Mouse (Mus musculus): Measurements from ENCODE around the gene Dld.

The Dld gene

DNA sequence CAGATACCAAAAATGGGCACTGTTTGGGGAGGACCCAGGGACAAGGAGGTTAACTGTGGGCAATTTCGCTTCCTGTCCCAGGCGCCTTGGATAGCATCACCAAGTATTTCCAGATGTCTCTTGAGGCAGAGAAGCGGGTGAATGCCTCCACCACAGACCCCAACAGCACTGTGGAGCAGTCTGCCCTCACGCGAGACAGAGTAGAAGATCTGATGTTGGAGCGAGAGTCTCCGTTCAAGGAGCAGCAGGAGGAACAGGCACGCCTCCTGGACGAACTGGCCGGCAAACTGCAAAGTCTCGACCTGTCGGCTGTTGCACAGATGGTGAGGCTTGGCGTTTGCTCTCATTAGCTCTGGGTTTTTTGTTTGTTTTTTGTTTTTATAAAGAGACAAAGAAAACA lies 30.4 kb downstream of the Dld start:
- DNase-seq (ENCODE audit: low spot score), result no peak

DNA sequence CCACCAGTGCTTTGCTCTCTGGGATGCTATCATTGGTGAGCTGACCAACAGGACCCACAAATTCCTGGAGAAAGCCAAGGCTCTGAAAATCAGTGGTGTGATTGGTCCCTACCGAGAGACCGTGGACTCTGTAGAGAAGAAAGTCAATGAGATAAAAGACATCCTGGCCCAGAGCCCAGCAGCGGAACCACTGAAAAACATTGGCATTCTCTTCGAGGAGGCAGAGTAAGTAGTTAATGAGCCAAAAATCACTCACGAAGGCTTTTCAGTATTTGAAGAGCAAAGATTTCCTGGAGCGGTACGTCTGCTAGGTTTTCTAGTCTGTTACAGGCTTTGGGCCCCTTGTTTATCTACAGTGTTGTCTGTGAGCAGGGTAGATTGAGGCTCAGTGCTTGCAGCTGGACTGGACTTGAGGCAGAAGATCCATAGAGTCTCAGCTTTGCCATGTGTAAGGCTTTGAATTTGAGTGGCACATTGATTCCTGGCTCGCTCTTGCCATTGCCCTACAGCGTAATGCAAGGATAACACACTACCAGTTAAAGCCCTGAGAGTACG lies 32.8 kb downstream of the Dld start:
- no peak for DNase-seq (ENCODE audit: low spot score)

DNA sequence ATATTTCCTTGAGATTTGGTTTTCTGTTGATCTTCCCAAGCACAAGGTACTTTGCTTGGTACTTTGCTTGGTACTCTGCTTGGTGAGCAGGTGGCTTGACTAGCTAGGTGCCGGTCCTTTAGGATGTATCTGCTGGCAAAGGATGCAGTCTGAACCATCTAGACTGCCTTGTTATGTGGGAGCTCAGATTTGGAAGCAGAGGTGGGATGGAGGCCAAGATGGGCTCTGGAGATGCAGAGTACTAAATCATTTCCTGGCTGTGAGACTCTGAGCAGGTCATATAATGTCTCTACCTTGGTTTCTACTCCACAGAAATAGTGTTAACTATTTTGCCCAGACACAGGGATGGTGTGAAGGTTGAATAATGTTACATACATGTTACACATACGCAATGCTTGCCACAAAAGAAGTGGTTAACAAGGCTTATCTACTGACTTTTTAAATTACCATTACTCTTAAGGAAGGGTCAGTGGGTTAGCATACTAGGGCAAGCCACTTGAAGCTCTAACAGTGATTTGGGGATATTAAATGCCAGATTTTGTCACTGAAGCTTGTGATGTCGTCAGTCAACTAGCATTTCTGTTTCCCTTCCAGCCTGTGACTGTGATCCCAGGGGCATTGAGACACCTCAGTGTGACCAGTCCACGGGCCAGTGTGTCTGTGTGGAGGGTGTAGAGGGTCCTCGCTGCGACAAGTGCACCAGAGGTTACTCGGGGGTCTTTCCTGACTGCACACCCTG lies 33.4 kb downstream of the Dld start:
- DNase-seq (ENCODE audit: low spot score), result no peak

DNA sequence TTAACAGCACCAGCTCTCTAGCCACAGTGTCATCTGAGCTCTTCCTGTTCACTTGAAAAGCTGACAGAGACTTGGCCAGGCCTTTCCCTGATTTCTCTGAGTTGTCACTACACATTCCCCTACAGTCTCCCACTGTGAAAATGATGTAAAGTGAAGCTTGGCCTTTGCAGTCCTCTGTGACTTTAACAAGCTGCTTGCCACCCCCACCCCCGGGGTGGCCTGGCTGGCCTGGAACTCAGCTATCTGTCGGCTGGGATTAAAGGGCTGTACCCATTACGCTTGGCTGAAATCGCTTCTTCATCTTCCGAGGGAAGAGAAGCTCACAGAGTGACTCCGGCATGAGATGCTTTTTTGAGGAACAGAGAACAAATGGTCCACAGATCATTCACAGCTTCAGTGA lies 35.3 kb downstream of the Dld start:
- DNase-seq (ENCODE audit: low spot score), result no peak

DNA sequence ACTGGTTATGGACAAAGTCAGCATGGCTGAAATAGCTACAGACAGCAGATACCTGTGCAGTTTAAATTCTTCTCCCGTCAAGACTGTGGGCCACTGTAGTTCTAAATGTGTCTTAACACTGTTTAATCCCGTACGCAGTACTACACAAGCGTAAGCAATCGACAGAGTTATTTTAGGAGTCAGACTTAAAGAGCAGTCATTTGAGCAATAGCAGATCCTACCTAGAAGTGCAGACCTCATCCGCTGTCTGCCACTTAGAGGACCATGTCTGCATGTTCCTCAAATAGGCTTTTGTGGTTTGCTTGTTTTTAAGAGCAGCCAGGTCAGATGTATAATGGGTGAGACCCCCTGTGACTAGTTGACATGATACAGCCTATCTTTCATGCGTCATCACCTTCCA lies 36.9 kb downstream of the Dld start:
- no peak for DNase-seq (ENCODE audit: low spot score)

DNA sequence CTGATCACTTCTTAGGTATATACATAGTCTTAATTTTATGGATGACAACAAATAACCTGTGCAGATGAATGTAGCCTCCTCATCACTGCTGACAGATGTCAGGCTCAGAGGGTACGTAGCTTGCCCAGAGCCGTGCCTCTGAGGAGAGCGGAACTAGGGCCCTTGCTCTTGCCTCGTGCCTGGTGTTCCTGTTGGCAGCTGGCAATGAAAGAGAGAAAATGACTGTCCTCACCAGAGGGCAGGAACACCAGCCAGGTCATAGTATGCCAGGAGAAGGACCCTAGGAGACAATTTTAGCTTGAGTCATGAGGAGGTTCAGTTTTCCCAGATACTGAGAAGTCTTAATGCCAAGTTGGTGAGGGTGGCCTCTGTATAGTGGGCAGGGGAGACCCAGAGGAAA lies 38.1 kb downstream of the Dld start:
- no peak for DNase-seq (ENCODE audit: low spot score)

DNA sequence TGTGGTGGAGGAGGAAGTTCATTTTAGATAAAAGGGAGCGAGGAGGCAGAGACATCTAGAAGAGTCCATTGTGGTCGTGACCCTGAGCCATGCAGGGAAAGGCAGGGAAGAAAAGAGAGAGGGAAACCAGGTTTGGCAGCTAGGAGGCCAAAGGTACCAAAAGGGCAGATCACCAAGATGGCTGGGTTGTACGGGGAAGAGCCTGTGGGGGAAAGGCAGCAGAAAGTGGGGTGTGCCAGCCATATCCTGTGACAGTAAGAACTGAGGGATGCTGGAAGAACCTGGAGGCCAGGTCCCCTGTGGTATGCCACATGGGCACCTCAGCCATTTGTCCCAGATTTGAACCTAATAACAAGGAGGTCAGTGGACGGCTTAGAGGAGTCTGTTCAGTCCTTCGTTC lies 39.0 kb downstream of the Dld start:
- DNase-seq (ENCODE audit: low spot score), result no peak

DNA sequence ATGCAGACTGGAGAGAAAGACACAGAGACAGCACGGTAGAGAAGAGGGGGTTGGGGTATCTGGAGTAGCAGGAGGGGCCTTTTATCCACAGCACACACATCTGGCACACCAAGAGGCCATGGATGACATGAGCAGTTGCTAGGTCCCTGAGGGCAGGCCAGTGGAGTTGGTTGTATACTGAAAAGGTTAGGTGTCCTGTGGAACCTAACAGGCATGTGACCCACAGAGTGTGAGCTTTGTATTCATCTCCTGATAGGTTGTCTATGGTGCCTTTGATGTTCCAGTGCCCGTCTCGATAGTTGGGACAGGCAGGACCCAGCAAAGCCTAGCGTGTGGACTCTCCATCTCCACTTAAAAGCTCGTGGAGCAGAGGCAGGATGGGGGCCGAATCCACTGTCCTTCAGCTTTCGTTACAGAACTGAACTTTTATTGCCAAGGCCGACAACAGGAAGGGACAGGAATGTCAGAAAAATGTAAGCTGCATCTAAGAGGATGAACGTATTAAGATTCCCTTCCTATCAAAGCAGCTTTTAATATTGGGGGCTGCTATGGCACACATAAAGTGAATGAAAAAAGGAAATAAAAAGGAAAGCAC lies 39.5 kb downstream of the Dld start:
- DNase-seq (ENCODE audit: low spot score), result no peak

DNA sequence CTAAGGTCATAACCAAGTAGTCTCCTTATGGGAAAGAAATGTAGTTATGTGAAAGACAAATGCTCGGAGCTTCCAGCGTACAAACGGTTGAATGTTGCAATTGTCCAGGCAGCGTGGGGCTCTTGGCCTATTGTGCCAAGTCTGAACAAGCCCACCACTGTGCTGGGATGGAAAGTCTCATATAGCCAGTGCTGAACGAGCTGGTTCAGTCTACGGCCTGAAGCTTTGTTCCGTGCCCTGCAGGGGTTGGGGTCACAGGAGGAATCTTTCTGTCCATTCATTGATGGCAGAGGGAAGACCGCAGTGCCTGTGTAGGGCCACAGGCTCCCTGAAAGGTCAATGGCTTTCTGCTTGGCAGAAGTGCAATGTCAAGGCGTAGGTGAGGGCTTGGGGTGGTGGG lies 40.6 kb downstream of the Dld start:
- no peak for DNase-seq (ENCODE audit: low spot score)

DNA sequence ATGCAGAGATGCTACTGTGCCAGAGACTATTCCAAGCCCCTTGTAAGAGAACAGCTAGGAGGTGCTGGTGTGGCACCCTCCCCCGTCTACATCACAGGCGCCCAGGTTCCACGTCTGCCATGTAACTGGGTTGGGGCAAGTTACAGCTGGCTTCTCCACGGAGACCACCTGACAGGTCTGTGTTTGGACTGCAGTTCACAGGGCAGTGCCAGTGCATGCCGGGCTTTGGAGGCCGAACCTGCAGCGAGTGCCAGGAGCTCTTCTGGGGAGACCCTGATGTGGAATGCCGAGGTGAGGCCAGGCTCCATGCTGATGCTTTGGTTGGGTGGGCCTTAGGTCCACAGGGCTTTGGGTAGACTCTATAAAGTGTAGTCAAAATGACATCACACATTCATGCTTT lies 43.5 kb downstream of the Dld start:
- no peak for DNase-seq (ENCODE audit: low spot score)

DNA sequence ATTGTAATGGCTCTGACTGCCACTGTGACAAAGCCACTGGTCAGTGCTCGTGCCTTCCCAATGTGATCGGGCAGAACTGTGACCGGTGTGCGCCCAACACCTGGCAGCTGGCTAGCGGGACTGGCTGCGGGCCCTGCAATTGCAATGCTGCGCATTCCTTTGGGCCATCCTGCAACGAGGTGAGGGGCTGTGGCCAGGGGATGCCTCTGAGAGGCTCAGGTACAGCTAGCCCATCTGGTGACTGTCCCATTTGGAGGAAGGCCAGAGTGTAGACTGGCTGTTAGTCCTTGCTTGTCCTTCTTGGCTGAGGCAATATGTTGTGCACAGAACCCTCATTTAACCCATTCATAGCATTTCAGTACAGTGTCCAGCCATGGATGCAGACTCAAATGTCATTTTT lies 44.2 kb downstream of the Dld start:
- no peak for DNase-seq (ENCODE audit: low spot score)

DNA sequence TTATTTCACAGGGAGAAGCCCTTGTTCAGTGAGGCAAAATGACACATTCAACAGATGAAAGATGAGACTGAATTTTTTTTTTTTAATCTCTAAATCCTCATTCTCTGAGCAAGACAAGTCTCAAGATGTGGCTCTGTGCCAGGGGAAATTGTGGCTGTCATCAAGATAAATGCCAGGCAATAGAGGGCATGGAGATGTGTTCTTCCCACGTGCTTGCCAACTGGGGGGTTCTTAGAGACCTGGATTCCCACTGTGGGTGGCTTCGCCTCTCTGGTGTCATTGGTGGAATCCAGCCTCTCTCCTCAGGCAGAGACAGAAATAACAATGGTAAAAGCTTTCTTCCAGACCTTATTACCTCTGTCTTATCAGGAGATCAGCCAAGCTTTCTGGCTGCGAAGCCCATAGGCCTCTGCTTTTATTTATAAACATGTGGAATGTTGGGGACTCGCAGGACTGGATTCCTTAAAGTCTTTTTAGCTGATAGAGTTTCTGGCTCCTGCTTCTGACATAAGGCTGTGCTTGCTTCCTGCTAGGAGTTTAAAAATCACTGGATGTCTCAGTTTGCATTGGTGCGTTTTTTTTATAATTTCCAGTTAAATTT lies 45.1 kb downstream of the Dld start:
- no peak for DNase-seq (ENCODE audit: low spot score)

DNA sequence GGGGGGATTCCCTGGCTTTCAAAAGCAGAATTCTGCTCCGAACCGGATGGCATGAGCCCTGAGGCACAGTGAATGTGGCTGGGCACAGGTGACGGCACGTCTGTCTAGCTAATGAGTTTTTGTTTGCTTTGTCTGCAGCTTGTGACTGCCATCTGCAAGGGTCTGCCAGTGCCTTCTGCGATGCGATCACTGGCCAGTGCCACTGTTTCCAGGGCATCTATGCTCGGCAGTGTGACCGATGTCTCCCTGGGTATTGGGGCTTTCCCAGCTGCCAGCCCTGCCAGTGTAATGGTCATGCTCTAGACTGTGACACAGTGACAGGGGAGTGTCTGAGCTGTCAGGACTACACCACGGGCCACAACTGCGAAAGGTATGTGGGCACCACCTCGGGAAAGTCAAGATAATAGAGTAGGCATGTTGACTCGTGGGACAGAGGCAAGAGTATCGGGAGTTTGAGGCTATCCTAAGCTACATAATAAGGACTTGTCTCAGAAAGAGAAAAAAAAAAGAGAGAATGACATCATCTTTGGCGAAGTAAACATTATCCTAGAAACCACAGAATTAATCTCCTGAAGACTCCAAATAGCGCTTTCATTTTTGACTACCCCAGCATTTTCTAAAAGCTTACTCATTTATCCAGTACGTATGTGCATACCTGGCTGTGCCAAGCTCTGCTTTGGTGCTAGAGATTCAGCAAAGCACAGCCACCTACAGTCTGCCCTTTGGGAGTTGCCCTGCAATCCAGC lies 48.3 kb downstream of the Dld start:
- no peak for DNase-seq (ENCODE audit: low spot score)

DNA sequence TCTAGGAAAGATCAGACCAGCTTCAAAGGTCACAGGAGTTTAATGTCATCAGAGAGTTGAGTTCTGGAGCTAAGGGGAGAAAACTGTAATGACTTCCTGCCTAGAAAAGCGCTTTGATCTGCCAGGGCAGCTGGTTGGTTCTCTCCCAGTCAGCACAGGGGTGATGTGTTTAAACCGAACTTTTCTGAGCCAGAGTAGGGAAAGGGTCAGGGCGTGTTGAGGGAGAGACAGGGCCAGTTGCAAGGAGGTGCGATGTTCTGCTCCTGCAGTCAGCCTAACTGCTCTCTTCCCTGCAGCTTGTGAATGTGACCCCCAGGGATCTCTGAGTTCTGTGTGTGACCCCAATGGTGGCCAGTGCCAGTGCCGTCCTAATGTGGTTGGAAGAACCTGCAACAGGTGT lies 49.0 kb downstream of the Dld start:
- no peak for DNase-seq (ENCODE audit: low spot score)

DNA sequence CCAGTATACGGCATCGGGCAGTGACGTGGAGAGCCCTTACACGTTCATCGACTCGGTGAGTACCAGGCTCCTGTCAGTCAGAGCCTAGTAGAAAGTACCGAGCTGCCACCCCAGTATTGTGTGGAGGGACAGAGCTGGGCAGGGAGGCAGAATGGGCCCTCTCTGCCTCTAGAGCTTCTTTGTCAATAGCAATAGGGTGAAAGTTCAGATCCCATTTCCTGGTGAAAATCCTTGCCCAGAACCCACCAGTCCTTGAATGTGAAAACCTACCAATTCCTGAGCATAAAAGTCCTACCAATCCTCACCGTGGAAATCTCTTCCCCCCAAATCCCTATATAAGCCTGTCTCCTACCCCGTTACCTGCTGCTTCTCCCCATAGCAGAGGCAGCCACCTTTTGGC lies 51.0 kb downstream of the Dld start:
- no peak for DNase-seq (ENCODE audit: low spot score)

DNA sequence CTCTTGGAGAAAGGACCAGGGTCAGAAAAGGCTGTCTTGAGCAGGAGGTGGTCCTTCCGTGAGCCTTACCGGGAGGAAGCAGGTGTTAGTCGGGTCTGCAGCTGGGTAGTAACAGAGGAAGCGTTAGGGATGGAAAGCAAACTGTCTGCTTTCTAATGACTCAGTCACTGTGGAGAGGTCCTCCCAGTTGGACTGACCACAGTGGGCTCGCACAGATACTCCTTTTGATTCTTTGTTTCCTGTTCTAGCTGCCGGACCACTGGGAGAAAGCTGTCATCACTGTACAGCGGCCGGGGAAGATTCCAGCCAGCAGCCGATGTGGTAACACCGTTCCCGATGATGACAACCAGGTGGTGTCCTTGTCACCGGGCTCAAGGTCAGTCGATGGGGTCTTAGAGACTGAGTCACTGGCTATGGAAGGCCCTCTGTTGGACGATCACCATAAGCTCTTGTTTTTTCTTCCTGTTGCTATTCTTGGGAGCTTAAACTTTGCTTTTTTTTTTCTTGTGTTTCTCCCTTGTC lies 51.5 kb downstream of the Dld start:
- no peak for DNase-seq (ENCODE audit: low spot score)

DNA sequence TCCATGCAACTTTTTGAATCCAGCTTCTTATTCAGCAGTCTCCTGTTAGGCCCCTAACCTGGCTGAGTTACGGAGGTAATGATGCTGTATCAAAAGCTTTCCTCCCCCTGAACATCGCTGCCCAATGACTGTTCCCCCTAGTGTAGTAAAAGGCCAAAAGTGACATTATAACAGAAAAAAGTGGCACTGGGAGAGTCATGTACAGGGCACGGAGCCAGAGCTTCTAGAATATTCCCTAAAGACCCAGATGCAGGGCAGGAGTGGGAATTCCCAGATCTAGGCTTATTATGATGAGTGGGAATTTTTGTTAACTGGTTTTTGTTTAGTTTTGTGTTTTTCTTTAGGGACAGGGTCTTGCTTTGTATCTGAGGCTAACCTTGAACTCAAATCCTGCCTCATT lies 52.1 kb downstream of the Dld start:
- DNase-seq (ENCODE audit: low spot score), result no peak

DNA sequence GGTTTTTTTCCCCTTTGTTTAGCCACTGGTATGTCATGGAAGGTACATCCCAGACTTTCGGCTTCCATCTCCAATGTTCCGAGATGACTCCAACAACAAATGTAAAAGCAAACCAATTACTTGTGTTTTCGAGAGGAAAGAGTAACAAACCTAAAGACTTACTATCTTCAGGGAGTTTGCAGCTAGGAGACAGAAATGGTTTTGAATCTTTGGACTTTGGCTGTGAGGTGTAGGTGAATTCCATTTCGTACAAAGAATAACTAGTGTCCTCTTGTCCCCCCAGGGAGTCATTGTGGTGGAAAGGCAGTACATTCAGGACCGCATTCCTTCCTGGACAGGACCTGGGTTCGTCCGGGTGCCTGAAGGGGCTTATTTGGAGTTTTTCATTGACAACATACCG lies 52.7 kb downstream of the Dld start:
- no peak for DNase-seq (ENCODE audit: low spot score)

DNA sequence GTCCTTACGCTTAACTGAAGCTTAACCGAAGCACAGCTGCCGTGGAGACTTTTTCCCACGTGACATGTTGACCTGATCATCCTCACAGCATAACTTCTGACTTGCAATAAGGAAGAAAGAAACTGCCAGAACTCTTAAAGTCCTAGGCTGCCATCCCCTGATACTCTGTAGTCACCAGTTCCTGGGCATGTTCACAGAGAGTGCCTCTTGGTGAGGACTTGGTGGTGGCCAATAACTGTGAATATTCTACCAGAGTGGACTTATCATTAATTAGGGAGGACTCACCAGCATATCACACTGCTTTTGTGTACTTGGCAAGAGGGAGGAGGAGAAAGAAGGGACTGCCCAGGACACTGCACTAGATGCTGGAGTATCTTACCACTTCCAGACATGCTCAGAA lies 53.1 kb downstream of the Dld start:
- DNase-seq (ENCODE audit: low spot score), result no peak

DNA sequence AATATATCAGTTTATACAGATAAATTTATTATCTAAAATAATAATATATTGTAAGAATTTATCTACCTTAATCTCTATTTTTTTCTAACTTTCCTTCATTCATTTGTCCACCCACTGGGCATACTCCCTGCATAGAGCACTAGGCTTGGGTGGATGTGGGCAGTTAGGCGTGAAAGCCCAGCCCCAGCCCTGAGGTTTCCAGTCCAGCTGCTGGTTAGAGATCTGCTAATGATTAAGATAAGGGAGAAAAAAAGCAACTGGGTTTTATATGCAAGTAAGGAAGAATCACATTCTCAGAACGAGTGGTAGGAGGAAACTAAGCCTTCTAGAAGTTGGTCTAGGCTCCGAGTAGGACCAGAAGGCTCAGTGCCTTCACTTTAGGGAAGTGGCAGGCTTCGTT lies 55.2 kb downstream of the Dld start:
- DNase-seq (ENCODE audit: low spot score), result no peak

DNA sequence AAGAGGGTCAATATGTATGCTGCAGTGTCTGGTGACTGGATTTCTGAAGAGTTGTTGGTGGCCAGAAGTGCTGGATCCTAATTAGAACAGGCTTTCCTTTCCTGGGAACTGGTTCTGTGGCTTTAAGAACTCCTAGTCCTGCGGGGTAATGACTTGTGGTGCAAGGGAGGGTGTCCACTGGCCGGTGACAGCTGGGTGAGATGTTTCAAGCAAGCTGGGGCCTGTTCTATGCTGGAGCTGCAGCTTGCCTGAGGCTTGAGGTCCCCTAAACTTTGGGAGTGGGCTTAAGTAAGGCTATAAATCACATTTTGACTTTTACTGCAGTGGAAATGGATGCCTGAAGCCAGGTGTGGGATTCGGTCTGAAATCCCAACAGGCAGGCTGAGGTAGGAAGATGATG lies 55.7 kb downstream of the Dld start:
- no peak for DNase-seq (ENCODE audit: low spot score)

DNA sequence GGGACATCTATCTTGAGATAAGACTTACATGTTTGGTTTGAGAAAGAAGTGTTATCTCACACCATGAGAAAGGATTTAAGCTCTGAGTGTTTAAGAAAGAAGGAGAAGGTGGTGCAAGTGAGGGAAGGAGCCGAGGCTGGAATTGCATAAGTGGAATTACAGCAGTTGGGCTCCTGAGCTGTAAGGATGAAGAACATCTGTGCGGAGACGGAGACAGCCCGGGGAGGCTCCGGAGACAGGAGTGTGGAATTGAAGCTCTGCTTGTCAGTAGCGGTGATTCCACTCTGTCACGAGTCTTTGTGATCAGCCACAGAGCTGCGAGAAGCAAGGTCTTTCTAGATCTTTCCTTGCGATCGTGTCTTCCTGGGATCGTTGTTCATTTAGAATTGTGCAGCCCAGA lies 56.3 kb downstream of the Dld start:
- DNase-seq (ENCODE audit: low spot score), result no peak

DNA sequence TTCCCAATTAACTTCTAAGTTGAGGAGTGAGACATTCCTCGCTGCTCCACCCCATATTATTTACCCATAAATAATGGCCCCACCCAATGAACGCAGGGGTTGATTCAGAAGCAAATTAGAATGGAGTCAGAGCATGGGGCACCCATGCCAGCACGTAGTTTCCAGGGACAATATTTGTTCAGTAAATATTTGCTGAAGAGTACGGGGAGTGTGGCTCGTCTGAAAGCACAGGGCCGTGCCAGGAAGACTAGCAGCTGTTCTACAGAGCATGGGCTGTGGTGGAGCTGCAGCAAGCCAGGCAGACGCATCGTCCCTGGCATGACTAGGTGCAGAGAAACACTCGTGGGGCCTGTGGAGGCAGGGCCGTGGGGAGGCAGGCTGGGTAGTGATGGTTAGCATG lies 56.7 kb downstream of the Dld start:
- DNase-seq (ENCODE audit: low spot score), result no peak

All from testis, postnatal 14 days (tissue).